Mouse (Mus musculus) testis, postnatal 10 days (tissue): ENCODE results near the gene Kdsr.

Experiments used
- DNase-seq: peaks from one replicate; pipeline ENCODE4 v3.0.0; 2021; ENCODE audit warnings: low spot score

Kdsr gene

DNA sequence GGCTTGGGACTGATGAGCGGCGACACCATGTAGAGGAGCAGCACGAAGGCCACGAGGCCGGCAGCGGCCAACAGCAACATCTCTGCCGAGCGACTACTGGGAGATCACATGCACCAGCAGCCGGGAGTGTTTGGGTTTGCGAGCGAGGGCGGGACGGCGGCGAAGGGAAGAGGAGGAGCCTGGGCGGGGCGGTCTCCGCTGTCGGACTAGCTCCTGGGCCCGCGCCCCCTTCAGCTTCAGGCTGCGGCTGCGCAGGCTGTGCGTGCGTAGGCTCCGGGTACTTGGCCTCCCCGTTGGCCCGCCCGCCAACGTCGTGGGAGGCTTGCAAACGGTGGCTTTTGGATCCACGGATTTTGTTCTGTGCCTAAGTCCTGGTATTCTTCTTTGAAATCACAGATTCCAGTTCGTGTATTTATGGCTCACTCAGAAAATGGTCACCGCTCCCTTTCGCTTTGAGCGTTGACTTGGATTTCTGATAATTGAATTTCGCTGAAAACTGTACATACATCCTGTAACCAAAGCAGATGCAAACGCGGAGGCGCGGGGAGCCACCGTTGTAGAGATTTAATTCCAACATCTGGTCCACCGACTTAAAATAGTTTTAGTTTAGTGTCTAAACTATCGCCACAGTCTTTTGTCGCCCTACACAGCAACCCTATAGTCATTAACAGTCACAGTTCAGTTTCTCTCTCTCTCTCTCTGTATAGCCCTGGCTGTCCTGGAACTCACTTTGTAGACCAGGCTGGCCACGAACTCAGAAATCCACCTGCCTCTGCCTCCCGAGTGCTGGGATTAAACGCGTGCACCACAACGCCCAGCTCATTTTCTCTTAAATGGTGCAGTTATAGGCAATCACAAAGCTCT, at the start of gene Kdsr:
TSS of gene Kdsr (minus strand) at position 156 of the 864 bp plus-strand sequence.
- peak; percentile 96 for DNase-seq

DNA sequence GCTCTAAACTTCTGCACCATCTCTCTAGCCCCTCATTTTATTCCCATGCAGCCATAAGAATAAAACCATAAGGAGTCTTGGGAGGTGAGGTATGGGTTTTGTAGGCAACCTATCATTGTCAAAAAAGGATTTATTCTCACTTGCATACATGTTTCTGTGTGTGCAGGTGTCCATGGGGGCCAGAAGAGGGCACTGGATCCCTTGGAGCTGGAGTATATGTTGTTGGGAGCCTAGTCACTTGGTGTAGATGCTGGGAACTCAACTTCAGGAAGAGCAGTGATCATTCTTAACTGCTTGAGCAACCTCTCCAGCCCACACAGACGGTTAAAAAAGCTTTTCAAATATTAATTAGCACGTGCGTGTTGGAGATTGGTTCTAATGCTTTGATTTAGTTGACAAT, 40.4 kb upstream of the Kdsr start:
- no peak for DNase-seq

DNA sequence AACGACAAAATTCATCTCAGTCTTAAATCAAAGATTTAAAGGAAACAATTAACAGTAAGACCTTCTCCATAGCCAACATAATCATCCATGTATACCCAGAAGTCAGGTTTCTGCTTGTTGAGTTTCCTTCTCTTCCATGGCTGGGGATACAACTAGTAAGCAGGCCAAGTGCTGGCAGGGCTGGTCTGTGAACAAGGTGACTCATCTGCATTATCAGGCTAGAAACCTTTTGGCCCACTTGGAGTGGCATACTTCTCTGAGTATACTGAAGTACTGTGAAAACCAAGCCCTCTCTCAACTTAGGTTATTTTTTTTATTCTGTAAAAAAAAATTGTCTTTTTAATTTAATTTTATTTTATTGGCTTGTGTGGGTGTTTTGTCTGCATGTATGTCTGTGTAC, 39.9 kb upstream of the Kdsr start:
- DNase-seq: no peak

DNA sequence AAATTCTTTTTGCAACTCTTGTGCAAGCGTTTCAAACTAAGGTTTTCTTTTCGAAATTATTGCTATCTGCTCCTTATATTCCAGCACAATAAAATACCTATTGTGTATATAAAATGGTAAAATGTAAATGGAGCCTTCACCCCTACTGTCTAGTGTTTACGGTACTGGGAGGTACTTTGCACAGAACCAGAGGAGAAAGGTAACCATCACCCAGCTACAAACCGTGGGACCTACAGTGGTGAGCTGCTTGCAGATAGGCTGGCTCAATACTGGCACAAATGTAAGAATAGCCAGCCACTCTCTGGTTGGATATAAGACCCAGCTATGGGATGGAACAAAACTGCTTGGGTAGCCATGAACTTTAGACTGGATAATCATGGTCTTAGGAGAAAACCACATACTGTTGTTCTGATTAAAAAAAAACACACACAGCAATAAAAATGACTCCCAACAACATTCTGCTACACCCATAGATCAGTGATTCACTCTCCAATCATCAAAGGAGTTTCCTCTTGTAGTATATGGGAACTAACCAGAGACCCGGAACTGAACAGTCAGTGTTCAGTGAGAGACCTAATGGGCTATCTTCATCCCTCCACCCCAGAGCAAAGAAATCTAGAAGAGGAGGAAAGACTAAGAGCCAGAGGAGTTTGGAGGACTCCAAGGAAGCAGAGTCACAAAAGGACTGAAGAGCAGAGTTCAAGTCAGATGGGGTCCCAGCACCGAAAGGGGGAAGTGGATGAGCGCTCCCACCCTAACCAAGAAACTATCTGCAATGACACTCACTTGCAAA, 37.7 kb upstream of the Kdsr start:
- DNase-seq: no peak

GRCm38 (mm10) chr1:106796542-106796924, 37.0 kb upstream of the Kdsr start, which contains the start of gene Vps4b:
Vps4b (minus strand) TSS chr1:106796728.
- DNase-seq: peak; percentile 90

- DNase-seq: peak; percentile 78
Observed at GRCm38 (mm10) chr1:106795634-106796541, 36.4 kb upstream of the Kdsr start.

DNA sequence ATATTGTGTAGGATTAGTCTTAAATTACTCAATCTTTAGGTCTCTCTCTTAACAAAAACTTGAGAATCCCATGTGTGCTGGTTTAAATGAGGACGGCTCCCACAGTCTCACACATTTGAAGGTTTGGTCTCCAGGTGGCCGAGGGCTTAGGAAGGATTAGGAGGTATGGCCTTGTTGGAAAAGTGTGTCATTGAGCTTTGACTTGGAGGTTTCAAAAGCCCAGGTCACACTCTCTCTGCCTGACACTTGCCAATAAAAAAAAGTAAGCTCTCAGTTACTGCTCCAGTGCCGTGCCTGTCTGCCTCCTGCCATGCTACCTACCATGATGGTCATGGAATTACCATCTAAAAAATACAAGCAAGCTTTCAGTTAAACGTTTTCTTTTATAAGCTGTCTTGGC, 15.4 kb upstream of the Kdsr start:
- DNase-seq: no peak

- peak; percentile 51 for DNase-seq
Observed at GRCm38 (mm10) chr1:106774092-106774491, 14.6 kb upstream of the Kdsr start.

GRCm38 (mm10) chr1:106768773-106769172, 9.2 kb upstream of the Kdsr start:
- DNase-seq: no peak

DNA sequence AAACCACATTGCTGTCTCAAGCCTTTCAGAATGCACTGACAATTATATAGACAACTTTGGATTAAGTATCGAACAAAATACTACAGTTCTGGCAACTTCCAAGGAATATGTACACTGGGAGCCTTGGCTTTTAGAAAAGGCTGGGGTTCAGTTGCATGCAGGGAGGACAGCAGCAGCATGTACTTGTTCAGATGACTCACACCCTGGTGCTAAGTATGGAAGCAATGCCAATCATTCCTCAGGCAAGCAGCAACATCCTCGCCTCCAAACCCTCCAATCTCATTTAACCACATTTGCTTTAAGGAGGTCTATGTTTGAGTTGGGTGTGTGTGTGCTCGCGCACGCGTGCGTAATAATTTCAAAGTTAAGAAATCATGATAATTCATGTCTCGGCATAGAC, 6.2 kb upstream of the Kdsr start:
- DNase-seq: no peak

DNA sequence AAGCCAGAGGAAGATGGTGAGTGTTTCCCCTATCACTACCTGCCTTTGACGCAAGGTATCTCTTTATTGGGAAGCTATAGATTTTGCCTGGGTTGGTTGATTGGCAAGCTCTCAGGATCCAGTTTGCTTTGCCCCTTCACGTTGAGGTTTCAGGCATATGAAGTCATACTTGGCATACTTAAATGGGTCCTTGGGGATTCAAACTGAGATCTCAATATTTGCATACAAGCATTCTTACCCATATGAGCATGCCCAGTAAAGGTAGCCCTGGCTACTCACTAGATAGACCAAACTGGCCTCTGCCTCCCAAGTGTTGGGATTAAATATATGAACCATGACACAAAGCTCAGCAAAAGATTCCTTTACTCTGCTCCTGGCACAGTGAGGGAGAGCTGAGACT, 5.3 kb upstream of the Kdsr start:
- no peak for DNase-seq

DNA sequence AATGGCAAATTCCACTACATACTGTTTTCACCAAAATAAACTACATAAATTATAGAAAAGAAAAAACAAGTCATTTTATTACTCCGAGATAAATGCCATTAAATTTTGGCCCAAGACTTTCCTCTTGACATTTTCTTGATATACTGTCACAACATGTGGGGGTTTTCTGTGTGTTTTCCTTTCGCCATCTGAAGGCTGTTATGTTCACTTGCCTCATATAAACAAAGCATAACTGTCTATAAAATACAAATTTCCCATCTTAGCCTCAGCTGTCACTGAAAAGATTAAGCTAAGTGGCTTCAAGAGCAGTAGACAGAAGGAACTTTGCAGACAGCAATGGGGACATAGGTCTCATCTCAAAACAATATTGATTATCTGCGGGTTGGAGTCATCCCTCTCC, 4.8 kb upstream of the Kdsr start:
- no peak for DNase-seq

DNA sequence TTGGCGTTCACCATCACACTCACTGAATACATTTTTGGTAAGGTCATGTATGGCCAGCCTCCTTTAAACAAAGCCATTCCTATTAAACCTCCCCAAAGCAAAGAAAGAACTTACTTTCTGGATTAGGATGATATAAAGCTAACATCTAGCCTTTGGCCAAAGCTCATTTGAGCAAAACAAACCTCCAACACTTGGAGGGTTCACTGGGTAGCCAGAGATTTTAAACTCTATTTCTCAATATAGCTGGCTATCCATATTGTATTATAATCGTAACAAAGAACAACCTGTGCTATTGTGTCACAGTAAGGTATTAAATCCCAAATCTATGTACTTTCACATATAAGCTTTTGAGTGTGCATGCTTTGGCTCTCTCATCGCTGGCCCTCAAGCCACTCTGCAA, 1.2 kb upstream of the Kdsr start:
- DNase-seq: no peak

DNA sequence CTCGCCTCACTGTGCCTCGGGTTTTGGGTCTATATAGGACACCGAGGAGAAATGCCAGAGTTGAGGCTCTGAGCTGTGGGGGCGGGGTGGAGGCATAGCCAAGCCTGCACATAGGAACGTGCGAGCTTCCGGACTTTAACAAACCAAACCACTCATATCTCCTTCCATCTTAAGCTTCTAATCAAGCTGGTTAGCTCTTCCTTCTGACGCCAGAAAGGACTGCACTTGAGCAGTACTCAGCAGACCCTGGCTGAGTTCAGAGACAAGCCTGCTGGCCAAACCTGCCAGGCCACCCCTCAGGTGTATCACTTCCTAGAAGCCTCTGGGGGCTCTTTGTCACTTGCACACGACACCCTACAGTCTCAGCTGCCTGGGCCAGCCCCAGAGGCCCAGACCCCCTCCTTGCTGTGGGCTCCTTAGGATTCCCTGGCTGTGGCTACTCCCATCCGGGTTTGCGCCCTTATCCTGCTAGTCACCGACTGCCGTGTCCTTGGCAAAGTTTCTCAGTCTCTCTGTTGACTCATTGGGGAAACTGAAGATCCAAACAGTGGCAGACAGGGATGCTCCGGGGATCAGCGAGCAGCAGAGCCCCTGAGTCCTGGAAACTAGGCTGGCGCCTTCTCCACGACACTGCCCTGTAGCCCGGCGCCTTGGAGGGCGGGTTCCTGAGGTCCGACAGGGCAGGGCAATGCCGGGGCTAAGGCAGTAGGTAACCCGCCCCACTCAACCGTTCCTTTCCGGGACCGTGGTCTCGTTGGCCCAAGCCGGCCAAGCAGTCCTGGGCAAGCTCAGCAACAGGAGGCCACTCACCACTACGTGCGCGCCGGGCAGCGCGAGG, 574 bp downstream of the Kdsr start:
- peak; percentile 62 for DNase-seq

- DNase-seq: no peak
Observed at GRCm38 (mm10) chr1:106756633-106757032, 2.9 kb downstream of the Kdsr start.

GRCm38 (mm10) chr1:106752013-106752412, 7.5 kb downstream of the Kdsr start:
- DNase-seq: no peak

- no peak for DNase-seq
Observed at GRCm38 (mm10) chr1:106750656-106751055, 8.9 kb downstream of the Kdsr start.

- DNase-seq: no peak
Observed at GRCm38 (mm10) chr1:106748555-106749315, 10.8 kb downstream of the Kdsr start.

DNA sequence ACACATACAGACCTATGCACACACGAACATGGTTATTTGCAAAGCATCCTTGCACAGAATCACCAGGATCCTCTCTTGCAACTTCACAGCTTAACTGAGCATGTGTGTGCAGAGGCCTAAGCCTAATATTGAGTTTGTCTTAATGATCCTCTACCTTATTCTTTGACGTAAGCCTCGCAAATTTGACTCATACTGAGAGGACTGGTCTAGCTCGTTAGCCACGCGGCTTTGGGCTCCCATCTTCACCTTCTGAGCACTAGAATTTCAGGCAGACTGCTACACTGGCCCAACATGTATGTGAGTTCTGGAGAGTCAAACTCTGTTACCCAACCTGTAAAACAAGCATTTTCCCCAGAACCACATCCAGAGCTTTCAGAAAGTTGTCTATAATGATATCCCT, 16.5 kb downstream of the Kdsr start:
- DNase-seq: no peak

- no peak for DNase-seq
Observed at GRCm38 (mm10) chr1:106740735-106741134, 18.8 kb downstream of the Kdsr start.
